8 mouse cellular contexts compared by ENCODE assay signal in the genomic region with DNA sequence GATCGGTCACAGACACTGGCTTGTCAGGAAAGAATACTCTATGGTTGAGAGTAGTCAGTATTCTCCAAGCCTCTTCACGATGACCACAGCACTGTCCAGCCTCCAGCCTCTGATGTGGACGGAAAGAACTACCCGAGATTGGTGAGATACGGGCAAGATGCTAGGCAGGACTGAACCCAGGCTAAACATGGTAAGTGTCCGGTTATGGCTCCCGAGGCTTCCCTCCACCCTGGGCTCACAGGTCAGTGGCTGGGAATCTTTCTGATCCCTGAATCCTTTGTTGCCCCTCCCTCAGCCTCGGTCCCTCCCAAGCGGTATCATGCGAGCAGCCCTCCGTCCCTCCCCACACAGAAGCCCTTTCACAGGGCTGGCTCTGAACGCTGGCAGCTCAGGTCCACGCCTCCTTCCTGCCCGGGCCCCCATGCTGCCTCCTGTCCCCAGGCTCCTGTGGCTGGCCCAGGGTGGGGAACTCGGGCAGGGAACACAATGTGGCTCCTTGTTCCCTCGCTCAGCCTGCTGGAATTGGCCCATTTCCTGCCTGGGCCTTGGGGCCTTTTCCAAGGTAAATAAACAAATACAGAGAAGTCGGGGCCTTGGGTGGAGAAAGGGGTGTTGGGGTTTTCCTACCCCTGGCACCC. TPM values are rescaled to one million over a fixed set of nuclear protein-coding genes. Genes with fewer than 3 reads are reported as not detected.
A peak's percentile ranks its signal among the peaks of the same experiment; 100 is the strongest.
DNase-seq lines count a peak whose midpoint lies in the region; ATAC-seq lines count a peak whose summit lies in the region.

No protein-coding gene starts in this region.

- 0 out of 2 replicates have a peak overlapping the region, but pooled peaks have one; percentile 6 for H3K9ac ChIP-seq in hindbrain, embryonic 16.5 days (ENCODE audit: low read depth, low read length)

- peak overlapping the region; percentile 55 for H3K27ac ChIP-seq in hindbrain, embryonic 16.5 days (ENCODE audit: low read depth, low read length)
- H3K27ac ChIP-seq in limb, embryonic 10.5 days = peak overlapping the region; percentile 85

- H3K4me1 ChIP-seq in hindbrain, embryonic 16.5 days (ENCODE audit: control insufficient read depth, insufficient read depth, low read depth, low read length) = no peaks in the 10 kb centered on the region; the same call in 1 of the 2 replicates
- peaks cover 19% of the 10 kb centered on the region for H3K4me1 ChIP-seq in limb, embryonic 10.5 days

- no peaks in the 10 kb centered on the region for H3K27me3 ChIP-seq in hindbrain, embryonic 16.5 days (replicated peaks; ENCODE audit: control insufficient read depth, insufficient read depth, low read length)
- H3K27me3 ChIP-seq in limb, embryonic 10.5 days (ENCODE audit: low read depth, poor library complexity, severe bottlenecking) = no peaks in the 10 kb centered on the region

- H3K4me2 ChIP-seq in hindbrain, embryonic 16.5 days (ENCODE audit: low read length) = peak overlapping the region; percentile 27

- no peaks in the 10 kb centered on the region for H3K36me3 ChIP-seq in hindbrain, embryonic 16.5 days (ENCODE audit: control insufficient read depth, insufficient read depth, low read length)
- no peaks in the 10 kb centered on the region for H3K36me3 ChIP-seq in limb, embryonic 10.5 days

- no peaks in the 10 kb centered on the region for H3K9me3 ChIP-seq in hindbrain, embryonic 16.5 days (ENCODE audit: control insufficient read depth, low read length)
- H3K9me3 ChIP-seq in limb, embryonic 10.5 days (replicated peaks) = no peaks in the 10 kb centered on the region

- ATAC-seq in hindbrain, embryonic 16.5 days = peak; percentile 98
- peak; percentile 52; the same call in 1 of the 2 replicates for ATAC-seq in megakaryocyte-erythroid progenitor cell, adult 5-6 weeks (replicated peaks; ENCODE audit: low FRiP score, low TSS enrichment, poor library complexity, severe bottlenecking)

- WGBS in hindbrain, embryonic 16.5 days = 13% methylated on average over 17 of the region's 17 CpGs
- WGBS in limb, embryonic 10.5 days = 21% methylated on average over 17 of the region's 17 CpGs

- H3K4me3 ChIP-seq in hindbrain, embryonic 16.5 days (ENCODE audit: low read length) = no peak overlapping the region
- peak overlapping the region; percentile 29 for H3K4me3 ChIP-seq in limb, embryonic 10.5 days

- peak; percentile 43 for DNase-seq in urinary bladder, postnatal 14 days (ENCODE audit: low spot score)
- DNase-seq in urinary bladder, postnatal 4 days (ENCODE audit: low spot score in 2 of 2) = no peak
- DNase-seq in frontal cortex, postnatal 10 days (ENCODE audit: low spot score in 2 of 2) = peak; percentile 57 to 59
- DNase-seq in limb, embryonic 10.5 days (ENCODE audit: low spot score) = peak; percentile 58
- peak; percentile 71 for DNase-seq in testis, postnatal 10 days (ENCODE audit: low spot score)
- no peak for DNase-seq in urinary bladder, postnatal 10 days (ENCODE audit: low spot score)

RNA-seq across cellular contexts. Expression of a gene that starts 13.0 kb away (rescaled TPM):
- 19.7 and 21.3 TPM in 2 replicates for polyA plus RNA-seq in hindbrain, embryonic 16.5 days (2015; fragmentation: Nextera tagmentation; extraction: Ambion mirVana)
- 0.25 and 1.7 TPM in 2 replicates for polyA plus RNA-seq in limb, embryonic 10.5 days (2016; fragmentation: Nextera tagmentation; extraction: Ambion mirVana)
- total RNA-seq in megakaryocyte-erythroid progenitor cell, adult 5-6 weeks (2014; fragmentation: Nextera tagmentation) = 0.30 and 0.37 TPM in 2 replicates
- 0.38 TPM in 1 of 2 replicates, not detected in the other for total RNA-seq in megakaryocyte-erythroid progenitor cell, adult 5-6 weeks (2017)

Comparison
In these comparisons a context has a peak if more than half of its experiments do, and no peak if none do; other contexts are left out.
1. DNase-seq: peak in urinary bladder, postnatal 14 days (single experiment), frontal cortex, postnatal 10 days (2 of 2), limb, embryonic 10.5 days (single experiment) and testis, postnatal 10 days (single experiment); none in urinary bladder, postnatal 4 days (0 of 2) and urinary bladder, postnatal 10 days (single experiment).